Mouse (Mus musculus) forebrain, embryonic 11.5 days (tissue): ENCODE results near the gene C2cd2l. TPM values are rescaled to one million over a fixed set of nuclear protein-coding genes. Genes with fewer than 3 reads are reported as not detected.

Experiments used
- microRNA-seq: library from miRNA; unstranded; fragments of <30 nt; microRNA quantifications from one replicate; pipeline ENCODE4, GENCODE M21; 2016; ENCODE audit not compliant: insufficient number of aligned reads
- polyA plus RNA-seq: library from polyadenylated mRNA; unstranded; fragments of >200 nt; fragmentation: Nextera tagmentation; extraction: Ambion mirVana; gene quantifications from 2 replicates; pipeline ENCODE4 v1.2.1, GENCODE M21; 2014

The C2cd2l gene
- polyA plus RNA-seq, 1 experiment from 2014 or later = 12.2 TPM

Small RNA genes lying within 50 kb of the gene (microRNA-seq; reads per million reads assigned to microRNA genes)
- not detected for gene Gm44335

Other genes starting within 250 kb of the C2cd2l start
- gene Mfrp, start 218.6 kb downstream of the C2cd2l start, polyA plus RNA-seq = 0.11 TPM in 1 of 2 replicates, not detected in the other
- gene C1qtnf5, start 213.0 kb downstream of the C2cd2l start, polyA plus RNA-seq = 0.47 and 0.79 TPM in 2 replicates
- gene Gm49380, start 206.8 kb downstream of the C2cd2l start, polyA plus RNA-seq = 0.97 TPM in 1 of 2 replicates, not detected in the other
- gene Rnf26, start 206.8 kb downstream of the C2cd2l start, polyA plus RNA-seq = 82.3 and 85.2 TPM in 2 replicates
- 12.9 and 14.8 TPM in 2 replicates for gene Mcam, start 185.8 kb downstream of the C2cd2l start, polyA plus RNA-seq
- gene Cbl, start 86.2 kb downstream of the C2cd2l start, polyA plus RNA-seq = 25.9 and 26.2 TPM in 2 replicates
- gene Ccdc153, start 79.6 kb downstream of the C2cd2l start, polyA plus RNA-seq = not detected in 2 replicates
- 0.16 TPM in 2 replicates for gene Pdzd3, start 68.8 kb downstream of the C2cd2l start, polyA plus RNA-seq
- 3.2 and 3.6 TPM in 2 replicates for gene Nlrx1, start 51.7 kb downstream of the C2cd2l start, polyA plus RNA-seq
- gene Abcg4, start 31.7 kb downstream of the C2cd2l start, polyA plus RNA-seq = 6.7 and 9.6 TPM in 2 replicates
- gene Hinfp, start 14.6 kb downstream of the C2cd2l start, polyA plus RNA-seq = 25.8 and 27.4 TPM in 2 replicates
- 47.7 and 49.1 TPM in 2 replicates for gene Dpagt1, start 5.7 kb upstream of the C2cd2l start, polyA plus RNA-seq
- 463 and 498 TPM in 2 replicates for gene H2afx, start 14.4 kb upstream of the C2cd2l start, polyA plus RNA-seq
- 155 and 166 TPM in 2 replicates for gene Hmbs, start 23.9 kb upstream of the C2cd2l start, polyA plus RNA-seq
- gene Vps11, start 41.4 kb upstream of the C2cd2l start, polyA plus RNA-seq = 32.2 and 35.7 TPM in 2 replicates
- gene Hyou1, start 59.2 kb upstream of the C2cd2l start, polyA plus RNA-seq = 32.5 and 35.2 TPM in 2 replicates
- gene Slc37a4, start 76.6 kb upstream of the C2cd2l start, polyA plus RNA-seq = 24.8 and 24.9 TPM in 2 replicates
- gene Rps25, start 86.9 kb upstream of the C2cd2l start, polyA plus RNA-seq = 1,614 and 1,699 TPM in 2 replicates
- 186 and 188 TPM in 2 replicates for gene Trappc4, start 87.3 kb upstream of the C2cd2l start, polyA plus RNA-seq
- 25.5 and 26.8 TPM in 2 replicates for gene Ccdc84, start 98.3 kb upstream of the C2cd2l start, polyA plus RNA-seq
- gene Foxr1, start 120.9 kb upstream of the C2cd2l start, polyA plus RNA-seq = not detected in 2 replicates
- gene Upk2, start 134.7 kb upstream of the C2cd2l start, polyA plus RNA-seq = not detected in 2 replicates
- 8.7 and 10.6 TPM in 2 replicates for gene Bcl9l, start 162.5 kb upstream of the C2cd2l start, polyA plus RNA-seq
- 0.09 TPM in 1 of 2 replicates, not detected in the other for gene Cxcr5, start 241.6 kb upstream of the C2cd2l start, polyA plus RNA-seq